Comparison of ENCODE assay signal across 34 mouse cellular contexts in the genomic region with DNA sequence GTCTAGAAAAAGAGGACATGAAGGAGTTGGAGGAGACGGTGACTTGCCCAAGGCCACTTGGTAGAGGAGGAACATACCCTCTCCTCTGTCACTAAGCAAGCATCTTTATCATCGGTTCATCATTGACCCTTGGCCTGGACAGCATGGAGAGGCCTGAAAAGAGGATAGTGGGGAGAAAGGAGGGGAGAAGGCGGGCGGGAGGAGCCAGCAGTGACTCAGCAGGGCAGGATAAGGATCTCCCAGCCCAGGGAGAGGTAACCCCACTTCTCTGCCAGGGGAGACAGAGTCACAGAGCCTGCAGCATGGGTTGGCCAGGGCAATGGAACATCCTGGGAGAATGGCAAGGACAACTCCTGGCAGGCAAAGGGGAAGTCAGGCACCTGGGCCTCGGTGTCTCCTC. TPM values are rescaled to one million over a fixed set of nuclear protein-coding genes. Genes with fewer than 3 reads are reported as not detected.
"Had no signal": no experiment of that assay in that cellular context is flagged by ENCODE, and none has a peak within 500 bp of the region (broad histone marks: within the 10 kb centered on the region; RNA-seq: fewer than 3 reads in every experiment).

No protein-coding gene starts in this region.

- ATAC-seq: intestine, postnatal 0 days; midbrain, embryonic 13.5 days; midbrain, embryonic 16.5 days had no signal

- H3K9me3 ChIP-seq: liver, embryonic 13.5 days; midbrain, embryonic 10.5 days; midbrain, embryonic 13.5 days; neural tube, embryonic 13.5 days had no signal

- H3K9ac ChIP-seq: liver, embryonic 13.5 days; neural tube, embryonic 13.5 days had no signal

- DNase-seq: kidney, adult 2 months; kidney, postnatal 25 days; layer of hippocampus, adult 9-11 months; layer of hippocampus, postnatal 36 days; liver, embryonic 13.5 days; lung, adult 2 months; lung, postnatal 14 days; lung, postnatal 4 days; retina, postnatal 1 day; right cerebral cortex, postnatal 25 days; spleen, adult 18-20 months; thymus, postnatal 25 days had no signal

- H3K27ac ChIP-seq: kidney, postnatal 0 days; layer of hippocampus, adult 2 months; left cerebral cortex, adult 2 months; liver, embryonic 13.5 days; midbrain, embryonic 10.5 days; midbrain, embryonic 13.5 days; neural tube, embryonic 13.5 days had no signal

- H3K4me3 ChIP-seq: layer of hippocampus, adult 2 months; left cerebral cortex, adult 2 months; liver, embryonic 13.5 days; midbrain, embryonic 10.5 days; midbrain, embryonic 13.5 days; myocyte; neural tube, embryonic 13.5 days had no signal

- H3K4me2 ChIP-seq: liver, embryonic 13.5 days; midbrain, embryonic 13.5 days; neural tube, embryonic 13.5 days had no signal

- H3K36me3 ChIP-seq: liver, embryonic 13.5 days; midbrain, embryonic 10.5 days; midbrain, embryonic 13.5 days; neural tube, embryonic 13.5 days had no signal

RNA-seq across cellular contexts. Expression of a gene that starts 5.6 kb away (rescaled TPM):
- total RNA-seq: layer of hippocampus, adult 2 months; layer of hippocampus, postnatal 36 days; left cerebral cortex, adult 2 months; left cerebral cortex, postnatal 10 days; left cerebral cortex, postnatal 36 days; liver, adult 2 months; megakaryocyte progenitor cell, adult 5-6 weeks; monocyte, adult 5-6 weeks; neutrophil, adult 5-6 weeks had no signal
- polyA plus RNA-seq: intestine, postnatal 0 days; kidney, embryonic 14.5 days; kidney, postnatal 0 days; large intestine, adult 2 months; limb, embryonic 11.5 days; liver, adult 2 months; liver, embryonic 13.5 days; liver, embryonic 16.5 days; lung, adult 2 months; lung, embryonic 16.5 days; midbrain, embryonic 10.5 days; midbrain, embryonic 13.5 days; midbrain, embryonic 16.5 days; myocyte; neural tube, embryonic 13.5 days; stomach, embryonic 14.5 days; thymus, postnatal 0 days had no signal
